Mouse (Mus musculus): Measurements from ENCODE around the gene Tmco2. TPM values are rescaled to one million over a fixed set of nuclear protein-coding genes. Genes with fewer than 3 reads are reported as not detected.

The Tmco2 gene
- not detected in 2 replicates for polyA plus RNA-seq (2012; rRNA removed; ENCODE audit: low replicate concordance)

DNA sequence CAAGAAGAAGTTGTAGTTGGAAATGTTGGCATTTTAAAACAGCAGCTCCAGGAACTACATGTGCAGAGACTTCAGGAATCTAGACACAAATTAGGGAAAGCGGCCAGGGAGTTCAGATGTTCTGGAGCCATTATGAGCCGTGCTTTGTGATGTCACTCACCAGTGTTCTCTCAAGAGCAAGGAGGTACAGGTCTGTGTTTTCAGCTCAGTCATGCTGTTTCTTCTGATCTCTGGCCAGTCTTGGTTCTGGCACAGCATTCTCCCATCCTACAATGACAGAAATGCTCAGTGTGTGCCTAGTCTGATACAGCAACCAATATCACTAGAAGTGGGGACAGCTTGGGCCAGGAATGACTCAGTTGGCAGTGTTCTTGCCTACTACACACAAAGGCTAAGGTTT is at the start of gene Tmco2:
Tmco2 (minus strand) TSS at position 101 of the 400 bp plus-strand sequence.

DNA sequence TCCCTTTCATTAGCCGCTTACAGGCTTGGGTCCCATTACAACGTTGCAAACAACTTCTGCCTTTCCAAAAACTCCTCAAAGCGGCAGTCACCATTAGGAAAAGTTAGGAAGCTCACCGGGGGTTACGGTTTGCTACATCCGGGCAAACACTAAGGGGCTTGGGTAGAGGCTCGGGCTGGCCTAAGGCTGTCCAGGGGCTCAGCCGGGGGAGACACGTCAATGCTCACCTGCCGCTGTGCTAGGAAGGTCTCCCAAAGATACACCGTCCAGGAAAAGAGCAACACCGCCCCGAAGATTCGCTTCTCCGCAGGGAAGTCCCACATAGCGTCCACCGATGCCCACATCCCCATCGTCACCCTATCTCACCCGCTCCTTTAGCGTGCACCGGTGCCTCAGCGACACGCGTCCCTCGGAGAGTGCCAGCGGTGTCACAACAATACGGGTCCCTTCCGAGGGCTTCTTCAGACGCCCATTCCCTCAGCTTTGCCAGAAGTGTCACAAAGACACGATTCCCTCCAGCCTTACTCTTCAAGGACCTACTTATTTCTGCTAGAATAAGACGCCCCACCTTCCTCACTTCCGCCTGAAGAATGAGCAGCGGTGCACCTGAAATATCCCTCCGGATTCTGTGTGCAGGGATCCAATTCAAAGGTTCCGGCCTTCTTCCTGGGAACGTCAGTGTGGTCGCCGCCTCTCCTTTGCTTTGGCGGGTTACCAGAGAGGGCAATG is 11.2 kb downstream of the Tmco2 start, which contains the start of gene Zmpste24:
Zmpste24 (minus strand) TSS at position 592 of the 729 bp plus-strand sequence.

Other genes starting within 250 kb of the Tmco2 start
- 3.0 and 4.6 TPM in 2 replicates for gene Exo5, start 184.2 kb downstream of the Tmco2 start, polyA plus RNA-seq (2012; rRNA removed; ENCODE audit: low replicate concordance)
- gene Zfp69, start 157.5 kb downstream of the Tmco2 start, polyA plus RNA-seq (2012; rRNA removed; ENCODE audit: low replicate concordance), result 1.9 and 2.2 TPM in 2 replicates
- gene Smap2, start 92.0 kb downstream of the Tmco2 start, polyA plus RNA-seq (2012; rRNA removed; ENCODE audit: low replicate concordance), result 39.2 and 49.0 TPM in 2 replicates
- 1.3 and 3.6 TPM in 2 replicates for gene Col9a2, start 69.8 kb downstream of the Tmco2 start, polyA plus RNA-seq (2012; rRNA removed; ENCODE audit: low replicate concordance)
- gene Zmpste24, start 11.0 kb downstream of the Tmco2 start, polyA plus RNA-seq (2012; rRNA removed; ENCODE audit: low replicate concordance), result 15.7 and 27.5 TPM in 2 replicates
- gene Rlf, start 105.9 kb upstream of the Tmco2 start, polyA plus RNA-seq (2012; rRNA removed; ENCODE audit: low replicate concordance), result 2.1 and 4.0 TPM in 2 replicates
- gene Gm12888, start 215.7 kb upstream of the Tmco2 start, polyA plus RNA-seq (2012; rRNA removed; ENCODE audit: low replicate concordance), result not detected in 2 replicates